Mouse (Mus musculus) gastrocnemius, postnatal 14 days (tissue): ENCODE results near the gene Tcf15. TPM values are rescaled to one million over a fixed set of nuclear protein-coding genes. Genes with fewer than 3 reads are reported as not detected.

Source experiments
- DNase-seq: peaks from one replicate; pipeline ENCODE4 v3.0.0; 2021; ENCODE audit warnings: mixed read lengths
- intact Hi-C: fragments of 180-260 bp; cut with DNase I; formaldehyde crosslinking; loops from one replicate; pipeline ENCODE4 v1.15.1; 2025; ENCODE audit warnings: low total_unique reads
- total RNA-seq, 2 experiments: library from RNA; stranded (reverse); gene quantifications; 2 replicates each; pipeline ENCODE4 v1.2.3; 2021

Gene Tcf15
- total RNA-seq, 2 experiments from 2014 or later, result 18.4 to 20.4 TPM

DNA sequence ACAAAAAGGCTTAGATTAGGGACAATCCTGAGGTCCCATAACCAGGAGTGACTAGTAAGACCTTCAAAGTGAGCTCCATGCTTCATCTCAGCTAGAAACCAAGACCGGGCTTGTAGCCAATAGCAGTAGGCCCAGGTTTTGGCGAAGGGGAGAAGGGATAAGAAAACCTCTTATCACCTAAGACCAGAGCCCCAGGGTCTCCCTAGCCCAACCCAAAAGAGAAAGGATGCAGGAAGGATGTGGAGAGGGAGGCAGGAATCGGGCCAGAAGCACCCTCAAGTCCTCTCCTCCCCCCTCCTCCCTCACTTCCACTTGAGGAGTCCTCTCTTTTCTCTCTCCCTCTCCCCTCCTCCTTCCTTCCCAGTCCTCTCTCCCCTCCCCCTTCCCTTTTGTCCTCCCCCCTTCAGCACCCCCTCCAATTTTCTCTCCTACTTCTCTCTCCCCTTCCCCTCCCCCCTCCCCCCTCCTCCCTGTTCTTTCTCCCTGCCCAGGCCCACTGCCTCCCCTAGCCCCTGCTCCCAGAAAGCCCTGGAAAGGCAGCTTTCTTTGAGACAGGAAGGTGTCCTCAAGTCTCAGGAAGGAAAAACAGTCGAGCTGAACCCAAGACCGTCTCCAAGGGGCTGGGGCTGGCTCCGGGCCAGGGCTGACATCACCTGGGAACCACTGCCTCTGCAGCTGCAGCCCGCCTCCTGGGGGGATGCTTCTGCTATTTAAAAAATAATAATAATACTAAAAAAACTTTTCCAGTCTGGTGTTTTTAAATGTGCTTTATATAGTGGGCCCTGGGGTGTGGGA lies 12.2 kb downstream of the Tcf15 start:
- peak; percentile 84 for DNase-seq
- intact Hi-C loops, result no loop called here

DNA sequence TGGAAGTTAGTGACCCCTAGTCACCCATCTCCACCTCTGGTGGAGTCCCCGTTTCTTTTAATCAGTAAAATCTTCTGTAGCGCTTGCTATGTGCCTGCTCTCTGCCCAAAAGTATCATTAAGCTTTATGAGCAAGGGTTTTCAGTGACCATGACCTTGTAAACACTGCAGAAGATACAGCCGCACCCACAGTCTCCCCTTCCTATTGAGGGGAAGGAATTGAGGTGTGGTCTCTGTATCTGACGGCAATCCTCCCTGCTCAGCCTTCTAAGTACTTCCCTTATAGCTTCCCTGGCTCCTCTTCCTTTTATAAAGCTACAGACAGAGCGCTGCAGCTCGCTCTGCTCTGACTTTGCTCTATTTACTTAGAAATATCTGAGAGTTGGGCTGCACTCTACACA lies 13.1 kb downstream of the Tcf15 start:
- intact Hi-C loops, result no loop called here
- DNase-seq, result no peak

DNA sequence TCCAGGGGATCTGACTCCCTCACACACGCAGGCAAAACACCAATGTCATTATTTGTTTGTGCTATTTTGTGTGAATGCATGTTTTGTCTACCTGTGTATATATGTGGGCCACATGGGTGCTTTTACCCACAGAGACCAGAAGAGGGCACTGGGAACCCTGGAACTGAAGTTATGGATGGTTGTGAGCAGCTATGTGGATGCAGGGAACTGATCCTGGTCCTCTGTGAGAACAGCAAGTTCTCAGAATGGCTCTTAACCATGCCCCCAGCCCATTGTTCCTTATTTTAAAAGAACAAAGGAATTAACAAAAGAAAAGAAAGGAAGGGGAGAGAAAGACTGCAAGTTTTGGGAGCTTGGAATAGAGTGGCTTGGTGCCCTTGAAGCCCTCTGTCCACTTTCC lies 16.1 kb downstream of the Tcf15 start:
- intact Hi-C loops, result no loop called here
- DNase-seq, result no peak

DNA sequence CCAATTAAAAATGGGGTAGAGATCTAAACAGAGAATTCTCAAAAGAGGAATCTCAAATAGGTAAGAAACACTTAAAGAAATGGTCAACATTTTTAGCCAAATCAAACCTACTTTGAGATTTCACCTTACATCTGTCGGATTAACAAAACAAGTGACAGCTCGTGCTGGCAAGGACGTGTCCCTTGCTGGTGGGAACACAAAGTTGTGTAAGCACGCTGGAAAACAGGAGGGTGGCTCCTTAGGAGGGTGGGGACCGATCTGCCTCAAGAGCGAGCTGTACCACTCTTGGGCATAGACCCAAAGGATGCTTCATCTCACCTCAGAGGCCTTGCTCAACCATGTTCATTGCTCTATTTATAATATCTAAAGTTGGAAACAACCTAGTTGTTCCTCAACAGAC lies 22.9 kb downstream of the Tcf15 start:
- no peak for DNase-seq
- intact Hi-C loops, result no loop called here

DNA sequence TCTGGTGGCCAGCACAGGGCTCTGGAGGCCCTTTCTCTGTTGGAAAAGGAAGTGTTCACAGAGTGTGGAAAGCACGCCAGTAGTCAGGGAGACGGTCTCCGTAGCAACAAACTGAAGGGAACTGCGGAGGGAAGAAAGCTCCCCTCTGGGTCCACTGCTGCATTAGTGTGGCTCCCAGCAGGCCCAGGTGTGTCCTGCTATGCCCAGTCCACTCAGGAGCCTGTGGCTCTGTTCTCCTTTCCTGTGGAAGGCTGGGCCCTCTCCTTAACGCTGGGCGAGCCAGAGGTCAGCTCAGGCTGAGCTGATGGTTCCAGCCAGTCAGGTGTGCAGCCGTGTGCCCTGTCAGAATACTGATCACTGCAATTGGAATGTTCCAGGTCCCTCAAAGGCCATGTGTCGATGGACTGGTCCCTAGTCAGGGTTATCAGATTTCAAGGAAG lies 24.5 kb downstream of the Tcf15 start:
- DNase-seq, result peak; percentile 61
- intact Hi-C loops, result no loop called here

DNA sequence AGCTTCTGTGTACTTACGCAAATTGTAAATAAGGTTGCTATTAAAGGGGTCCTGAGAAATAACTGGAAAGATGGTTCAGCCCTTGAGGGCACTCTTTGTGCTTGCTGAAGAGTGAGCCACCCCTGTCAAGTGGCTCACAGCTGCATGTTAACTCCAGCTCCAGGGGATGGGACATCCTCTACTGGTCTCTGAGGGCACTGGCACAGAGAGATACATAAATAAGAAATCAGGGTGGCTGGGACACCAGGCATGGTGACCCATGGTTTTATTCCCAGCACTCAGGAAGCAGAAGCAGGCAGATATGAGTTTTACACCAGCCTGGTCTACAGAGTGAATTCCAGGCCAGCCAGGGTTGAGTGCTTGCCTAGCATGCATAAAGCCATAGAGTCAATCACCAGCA lies 26.0 kb downstream of the Tcf15 start:
- DNase-seq, result no peak
- intact Hi-C loops, result no loop called here

GRCm38 (mm10) chr2:152174861-152175260 lies 31.5 kb downstream of the Tcf15 start:
- intact Hi-C loops, result no loop called here
- DNase-seq, result no peak

- no peak for DNase-seq
- intact Hi-C loops, result no loop called here
Observed at GRCm38 (mm10) chr2:152176659-152177058, 33.3 kb downstream of the Tcf15 start.

DNA sequence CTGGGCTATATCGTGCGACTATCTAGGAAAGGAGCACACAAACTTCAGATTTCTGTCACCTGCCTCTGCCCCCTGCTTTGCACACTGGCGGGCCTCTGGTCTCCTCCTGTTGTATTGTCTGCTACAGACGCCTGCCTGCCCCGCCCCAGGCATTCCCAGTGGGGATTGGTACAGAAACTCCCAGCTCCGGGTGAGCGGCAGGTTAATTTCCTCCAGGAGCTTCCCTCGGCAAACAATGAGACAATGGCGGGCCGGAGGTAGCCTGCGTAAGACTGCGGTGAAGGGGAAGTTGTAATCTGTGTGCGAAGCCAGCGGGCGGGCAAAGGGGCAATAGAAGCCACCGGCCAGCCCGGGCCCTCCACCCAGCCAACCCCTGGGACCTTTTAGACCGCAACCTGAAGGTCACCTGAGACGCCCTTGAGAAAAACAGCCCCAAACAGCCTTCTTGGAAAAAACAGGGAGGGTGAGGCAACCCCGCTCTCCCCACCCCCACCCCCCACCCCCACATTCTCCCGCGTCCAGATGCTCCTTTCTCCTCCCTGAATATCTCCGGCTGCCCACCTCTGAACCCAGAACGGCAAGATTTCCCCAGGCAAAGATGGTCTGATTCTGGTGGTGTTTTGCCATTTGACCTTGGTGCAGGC lies 33.9 kb downstream of the Tcf15 start:
- DNase-seq, result peak; percentile 46
- intact Hi-C loops, result no loop called here

- DNase-seq, result no peak
- intact Hi-C loops, result no loop called here
Observed at GRCm38 (mm10) chr2:152177806-152178170, 34.4 kb downstream of the Tcf15 start.

DNA sequence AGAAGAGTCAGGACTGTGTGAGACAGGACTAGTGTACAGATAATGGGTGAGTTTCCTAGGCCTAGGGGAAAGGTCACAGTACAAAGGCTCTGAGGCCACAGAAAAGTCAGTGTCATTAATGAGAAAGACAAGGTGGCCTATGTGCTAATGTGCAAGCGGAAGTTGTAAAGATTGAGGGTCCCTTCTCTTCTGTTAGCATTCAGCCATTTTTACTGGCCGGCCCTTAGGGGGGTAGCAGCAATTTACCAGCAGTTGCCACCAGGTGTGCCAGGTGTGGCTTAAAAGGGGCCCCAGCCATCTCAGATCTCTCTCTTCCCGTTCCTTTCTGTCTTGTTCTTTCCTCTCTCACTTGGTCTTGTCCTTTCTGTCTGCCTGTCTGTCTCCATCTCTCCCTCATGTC lies 35.0 kb downstream of the Tcf15 start:
- intact Hi-C loops, result no loop called here

GRCm38 (mm10) chr2:152179301-152179700 lies 35.9 kb downstream of the Tcf15 start:
- intact Hi-C loops, result no loop called here

More for the DNA sequence above, 35.0 kb downstream of the Tcf15 start:
- DNase-seq, result no peak

DNA sequence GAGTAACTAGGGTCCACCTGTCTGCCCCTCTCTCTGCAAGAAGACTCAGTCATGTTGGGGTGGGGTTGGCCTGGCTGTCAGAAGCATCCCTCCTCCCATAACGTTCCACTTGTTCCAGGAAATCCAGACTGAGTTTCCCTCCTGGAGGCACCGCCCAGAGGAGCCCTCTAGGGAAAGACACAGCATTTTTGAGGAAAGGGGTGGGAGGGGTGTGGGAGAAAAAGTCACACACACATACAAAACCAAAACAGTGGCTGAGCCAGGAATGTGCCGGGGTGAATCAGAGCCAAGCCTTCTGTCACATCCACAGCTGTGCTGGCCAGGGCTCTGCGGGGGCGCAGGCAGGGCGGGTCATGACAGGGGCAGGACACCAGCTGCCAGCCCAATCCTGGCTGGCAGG lies 37.0 kb downstream of the Tcf15 start:
- intact Hi-C loops, result no loop called here
- DNase-seq, result peak; percentile 85

More at GRCm38 (mm10) chr2:152179301-152179700, 35.9 kb downstream of the Tcf15 start:
- DNase-seq, result no peak

- DNase-seq, result no peak
- intact Hi-C loops, result no loop called here
Observed at GRCm38 (mm10) chr2:152187132-152187531, 43.8 kb downstream of the Tcf15 start.

GRCm38 (mm10) chr2:152189213-152189612 lies 45.9 kb downstream of the Tcf15 start:
- DNase-seq, result no peak
- intact Hi-C loops, result no loop called here

GRCm38 (mm10) chr2:152189640-152190039 lies 46.3 kb downstream of the Tcf15 start:
- DNase-seq, result peak; percentile 32
- intact Hi-C loops, result no loop called here

GRCm38 (mm10) chr2:152190161-152190560 lies 46.8 kb downstream of the Tcf15 start:
- intact Hi-C loops, result no loop called here
- DNase-seq, result no peak

GRCm38 (mm10) chr2:152192591-152193345 lies 49.4 kb downstream of the Tcf15 start:
- intact Hi-C loops, result no loop called here
- DNase-seq, result no peak

DNA sequence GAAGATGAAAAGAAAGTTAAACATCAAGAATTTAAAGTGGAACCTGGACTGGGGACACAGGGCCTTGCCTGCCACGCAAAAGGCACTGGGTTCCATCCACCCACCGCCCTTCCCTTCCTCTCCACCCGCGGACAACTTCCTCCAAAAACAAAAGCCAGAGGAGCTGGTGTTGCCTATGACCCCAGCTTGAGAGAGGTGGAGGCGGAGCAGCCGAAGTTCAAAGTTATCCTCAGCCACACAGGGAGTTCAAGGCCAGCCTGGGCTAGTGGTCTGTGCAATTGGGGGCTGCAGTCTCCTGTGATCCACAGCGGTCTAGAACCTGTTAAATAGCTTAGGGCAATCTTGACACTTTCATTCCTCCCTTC lies 50.0 kb downstream of the Tcf15 start:
- intact Hi-C loops, result no loop called here
- no peak for DNase-seq

- DNase-seq, result no peak
- intact Hi-C loops, result no loop called here
Observed at GRCm38 (mm10) chr2:152194586-152194985, 51.2 kb downstream of the Tcf15 start.
